Mouse (Mus musculus): ENCODE results near the gene Map3k3.

The Map3k3 gene

GRCm38 (mm10) chr11:106158081-106158929, 73.9 kb downstream of the Map3k3 start:
- no peak for DNase-seq (ENCODE audit: low spot score in 2 of 2)

- no peak for DNase-seq (ENCODE audit: low spot score in 2 of 2)
These were observed 74.5 kb downstream of the Map3k3 start for GRCm38 (mm10) chr11:106158930-106159215.

GRCm38 (mm10) chr11:106159216-106159920, 75.0 kb downstream of the Map3k3 start:
- DNase-seq (ENCODE audit: low spot score in 2 of 2): no peak

- peak; percentile 78 to 79 for DNase-seq (ENCODE audit: low spot score in 2 of 2)
These were observed 75.8 kb downstream of the Map3k3 start for GRCm38 (mm10) chr11:106159921-106160840.

DNA sequence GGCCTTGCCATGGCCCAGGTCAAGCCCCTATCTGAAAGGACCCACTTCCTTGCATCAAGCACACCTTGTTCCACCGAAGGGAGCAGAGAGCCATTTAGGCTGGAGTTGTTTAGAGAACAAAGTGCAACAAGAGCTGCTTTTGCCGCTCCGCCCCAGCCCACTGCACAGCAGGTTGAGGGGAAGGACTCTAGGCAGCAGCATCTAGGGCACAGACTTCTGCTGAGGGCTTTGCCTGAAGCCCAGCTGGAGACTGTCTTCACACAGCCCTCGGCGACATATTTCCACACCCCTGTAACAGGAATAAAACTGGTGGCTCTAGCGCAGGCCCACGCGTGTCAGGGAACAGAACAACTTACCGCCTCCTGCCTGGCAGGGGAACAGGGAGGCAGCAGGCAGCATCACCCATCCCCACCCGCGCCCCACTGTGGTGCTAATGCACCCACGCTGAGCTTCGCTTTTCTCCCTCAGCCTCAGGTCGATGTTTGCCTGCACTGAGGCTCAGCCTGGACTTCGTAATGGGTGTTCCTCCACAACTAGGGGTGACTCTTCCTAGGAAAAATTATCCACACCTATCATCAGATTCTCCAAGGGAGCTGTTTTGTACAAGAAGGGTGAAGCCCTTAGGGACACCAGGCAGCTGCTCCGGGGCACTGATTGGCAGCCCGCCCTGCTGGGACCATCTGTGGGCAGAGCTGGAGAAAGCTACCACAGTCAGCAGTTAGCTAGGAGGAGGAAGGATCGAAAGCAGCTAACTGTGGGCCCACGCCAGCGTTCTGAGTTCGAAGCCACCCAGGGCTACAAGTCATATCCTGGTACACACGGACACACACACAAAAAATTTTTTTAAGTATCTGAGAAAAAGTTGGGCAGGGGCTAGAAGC, 76.7 kb downstream of the Map3k3 start, which contains the start of the genes Gm10840 and Limd2:
Gm10840 (plus strand) TSS at position 10 of the 881 bp plus-strand sequence.
Limd2 (minus strand) TSS at position 20 of the 881 bp plus-strand sequence.
- peak; percentile 90 to 95 for DNase-seq (ENCODE audit: low spot score in 2 of 2)

- DNase-seq (ENCODE audit: low spot score in 2 of 2): no peak
These were observed 77.8 kb downstream of the Map3k3 start for GRCm38 (mm10) chr11:106162237-106162636.

DNA sequence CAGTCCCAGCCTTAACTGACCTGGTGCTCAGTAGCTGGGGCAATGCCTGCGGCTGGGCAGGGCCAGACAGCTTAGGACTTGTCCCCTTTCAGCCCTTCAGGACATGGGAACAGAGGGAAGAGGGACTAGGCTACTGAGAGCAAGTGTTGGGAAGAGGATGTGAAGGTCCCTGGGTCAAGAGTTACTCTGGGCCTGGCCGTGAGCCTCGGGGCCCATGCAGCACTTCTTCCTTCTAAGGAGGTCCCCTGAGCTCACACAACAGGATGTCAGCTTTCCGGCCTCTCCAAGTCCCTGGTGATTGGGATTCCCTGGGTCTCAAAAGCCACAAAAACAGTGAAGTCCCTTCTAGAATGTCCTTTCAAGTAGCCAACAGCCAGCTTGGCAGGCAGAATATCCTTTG, 79.1 kb downstream of the Map3k3 start:
- no peak for DNase-seq (ENCODE audit: low spot score in 2 of 2)

DNA sequence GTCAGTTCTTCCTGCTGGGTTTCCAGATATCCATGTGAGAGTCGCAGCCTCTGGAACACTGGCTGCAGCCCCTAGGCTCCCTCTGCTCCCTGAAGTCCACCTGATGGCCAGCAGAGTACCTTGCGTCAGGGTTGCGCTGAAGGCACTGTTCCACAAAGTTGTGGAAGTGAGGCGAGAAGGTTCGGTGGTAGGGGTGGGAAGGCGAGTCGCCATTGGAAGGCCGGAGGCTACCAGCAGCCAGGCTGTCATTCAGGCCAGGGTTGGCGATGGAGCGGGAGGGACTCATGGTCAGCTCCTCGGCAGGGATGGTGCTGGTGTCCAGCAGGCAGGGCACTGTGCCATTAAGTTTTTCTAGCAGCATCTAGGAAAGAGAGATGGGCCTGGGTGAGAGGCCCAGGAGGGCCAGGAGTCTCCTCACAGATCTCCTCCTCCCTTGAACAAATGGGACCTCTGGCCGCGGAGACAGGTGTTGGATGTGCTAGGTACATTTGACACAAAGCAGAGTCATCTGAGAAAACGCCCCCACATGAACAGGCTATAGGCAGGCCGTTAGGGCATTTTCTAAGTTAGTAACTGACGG, 80.3 kb downstream of the Map3k3 start:
- DNase-seq (ENCODE audit: low spot score in 2 of 2): no peak

DNA sequence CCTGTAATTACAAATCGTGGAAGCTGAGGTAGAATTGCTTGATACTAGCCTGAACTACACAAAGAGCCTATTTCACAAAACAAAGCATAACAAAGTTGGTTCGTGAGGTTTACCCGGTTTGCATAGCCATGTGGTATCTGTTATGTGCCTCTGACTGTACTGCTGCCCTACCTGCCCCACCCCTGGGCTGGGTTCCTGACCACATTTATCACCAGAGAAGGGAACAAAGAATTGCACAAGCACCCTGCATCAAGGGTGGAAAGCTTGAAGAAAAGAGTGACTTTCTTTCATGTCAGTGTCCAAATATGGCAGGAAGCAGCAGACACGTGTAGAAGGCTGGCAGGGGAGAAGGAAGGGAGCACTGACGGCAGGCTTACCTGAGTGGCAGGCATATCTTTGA, 83.0 kb downstream of the Map3k3 start:
- no peak for DNase-seq (ENCODE audit: low spot score in 2 of 2)

DNA sequence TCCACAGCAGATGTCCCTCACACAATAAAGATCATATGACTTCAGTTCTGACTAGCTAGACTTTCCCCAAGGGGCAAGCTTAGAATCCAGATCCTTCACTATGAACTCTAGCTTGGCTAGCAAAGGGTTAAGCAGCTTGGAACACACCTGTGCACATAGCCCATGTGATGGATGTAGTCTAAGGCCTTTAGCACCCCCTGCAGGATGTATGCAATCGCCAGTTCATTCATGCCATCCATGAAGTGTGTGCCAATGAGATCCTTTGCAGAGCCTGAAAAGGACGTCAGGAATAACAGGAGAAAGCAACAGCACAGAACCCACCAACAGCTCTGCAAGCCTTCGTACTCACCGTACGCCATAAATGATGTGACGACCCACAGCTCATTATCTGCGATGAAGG, 86.4 kb downstream of the Map3k3 start:
- DNase-seq (ENCODE audit: low spot score in 2 of 2): no peak

DNA sequence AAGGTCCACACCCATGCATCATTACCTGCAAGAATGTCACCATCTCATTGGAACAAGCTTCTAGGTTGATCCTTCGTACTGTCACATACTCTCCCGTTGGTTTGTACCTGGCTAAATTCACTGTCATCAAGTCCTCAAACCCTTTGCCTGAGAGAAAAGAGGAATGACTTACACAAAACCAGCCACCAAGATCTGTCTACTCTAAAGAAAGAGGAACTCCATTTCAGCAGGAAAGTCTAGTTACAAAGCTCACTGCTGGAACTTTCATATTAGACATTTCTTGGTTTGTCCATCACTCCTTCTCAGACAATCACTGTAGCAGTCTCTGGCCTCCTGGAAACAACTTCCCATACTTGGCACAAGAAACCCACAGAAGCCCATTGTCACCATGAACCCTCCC, 88.8 kb downstream of the Map3k3 start:
- no peak for DNase-seq (ENCODE audit: low spot score in 2 of 2)

DNA sequence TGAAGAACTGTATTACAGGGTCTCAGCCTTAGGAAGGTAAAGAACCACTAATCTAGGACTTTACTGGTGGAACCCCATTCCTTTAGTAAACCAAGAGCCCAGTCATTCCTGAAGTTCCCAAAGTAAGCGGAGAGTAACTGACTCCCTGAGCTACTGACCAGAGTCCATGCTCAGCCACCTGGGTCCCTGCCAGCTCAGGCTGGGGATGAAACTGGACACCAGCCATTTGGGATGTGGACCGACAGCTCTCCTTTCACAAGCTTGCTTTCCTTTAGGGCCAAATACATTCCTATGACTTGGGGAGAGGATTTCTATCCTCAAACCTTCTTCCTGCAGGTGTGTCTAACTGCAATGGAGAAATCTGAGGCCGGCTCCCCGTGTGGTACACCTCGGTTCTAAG, 90.0 kb downstream of the Map3k3 start:
- no peak for DNase-seq (ENCODE audit: low spot score in 2 of 2)

- no peak for DNase-seq (ENCODE audit: low spot score in 2 of 2)
These were observed 90.7 kb downstream of the Map3k3 start for GRCm38 (mm10) chr11:106175081-106175480.

DNA sequence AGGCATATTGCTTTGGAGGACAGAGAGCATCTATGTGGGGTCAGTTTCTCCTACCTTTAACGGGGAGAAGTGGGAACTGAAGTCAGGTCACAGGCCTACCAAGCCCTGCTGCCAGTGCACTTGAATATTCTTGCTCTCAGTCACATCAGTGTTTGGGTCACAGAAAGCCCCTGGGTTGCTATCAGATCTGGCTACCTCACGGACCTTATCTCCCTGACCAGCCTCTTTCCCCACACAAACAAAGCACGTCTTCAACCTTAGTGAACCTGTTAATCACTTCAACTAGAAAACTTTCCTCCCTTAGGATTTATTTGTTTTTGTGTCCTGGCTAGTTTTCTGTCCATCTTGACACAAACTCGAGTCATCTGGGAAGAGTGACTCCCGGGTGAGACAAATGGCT, 92.0 kb downstream of the Map3k3 start:
- DNase-seq (ENCODE audit: low spot score in 2 of 2): no peak

GRCm38 (mm10) chr11:106178036-106178782, 93.8 kb downstream of the Map3k3 start:
- no peak for DNase-seq (ENCODE audit: low spot score in 2 of 2)

GRCm38 (mm10) chr11:106179711-106180448, 95.5 kb downstream of the Map3k3 start:
- DNase-seq (ENCODE audit: low spot score in 2 of 2): no peak

DNA sequence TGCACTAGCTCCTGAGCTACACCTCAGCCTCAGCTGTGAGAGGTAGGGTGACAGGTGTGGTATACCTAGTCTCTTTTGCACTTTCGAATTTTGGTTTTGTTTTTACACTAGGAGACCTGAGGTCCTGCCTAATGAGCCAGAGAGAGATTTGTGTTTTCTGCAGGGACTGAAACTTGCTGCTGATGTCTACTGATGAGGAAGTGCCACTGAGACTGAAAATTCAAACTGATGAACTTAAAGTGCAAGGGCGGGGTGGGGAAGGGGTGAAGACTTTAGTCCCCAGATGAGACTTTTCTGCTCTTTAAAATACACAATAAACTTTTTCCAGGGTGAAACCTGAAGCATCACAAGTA, 96.0 kb downstream of the Map3k3 start:
- DNase-seq (ENCODE audit: low spot score in 2 of 2): no peak

DNA sequence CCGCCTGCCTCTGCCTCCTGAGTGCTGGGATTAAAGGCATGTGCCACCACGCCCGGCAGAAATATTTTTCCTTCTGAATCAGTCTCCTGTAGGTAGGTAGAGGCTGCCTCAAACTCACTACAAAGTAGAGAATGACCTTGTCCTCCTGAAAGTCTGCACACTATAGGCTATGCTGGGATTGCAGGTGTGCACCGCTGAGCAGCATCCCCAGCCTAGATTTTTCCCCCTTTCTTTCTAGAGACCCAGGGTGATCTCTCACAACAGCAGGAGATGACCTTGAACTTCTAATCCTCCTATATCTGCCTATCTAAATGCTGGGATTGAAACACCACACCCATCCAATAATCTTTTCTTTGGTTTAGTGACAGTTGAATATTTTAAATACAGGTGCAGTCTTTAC, 102.9 kb downstream of the Map3k3 start:
- DNase-seq (ENCODE audit: low spot score in 2 of 2): no peak

- no peak for DNase-seq (ENCODE audit: low spot score in 2 of 2)
These were observed 107.3 kb downstream of the Map3k3 start for GRCm38 (mm10) chr11:106191716-106192115.

Measured in right cerebral cortex, postnatal 36 days (tissue).